Mouse (Mus musculus) ES-E14 (cell line): ENCODE results near the gene Ackr1.

ENCODE experiments used
- CHD2 ChIP-seq: IDR thresholded peaks from 2 replicates; pipeline ENCODE4 v1.6.1; 2014; ENCODE audit warnings: mild to moderate bottlenecking, low read depth, low read length, inconsistent platforms
- HCFC1 ChIP-seq: IDR thresholded peaks from 2 replicates; pipeline ENCODE4 v1.6.1; 2012; ENCODE audit warnings: low read length, inconsistent platforms, borderline replicate concordance; ENCODE audit not compliant: insufficient read depth
- MAFK ChIP-seq: IDR thresholded peaks from 2 replicates; pipeline ENCODE4 v1.6.1; 2014; ENCODE audit warnings: mild to moderate bottlenecking, low read depth, low read length, inconsistent platforms; ENCODE audit not compliant: insufficient read depth
- ZNF384 ChIP-seq: IDR thresholded peaks from 2 replicates; pipeline ENCODE4 v1.6.1; 2012; ENCODE audit warnings: low read depth, low read length, inconsistent platforms

GRCm38 (mm10) chr1:173339543-173339942, 6.0 kb upstream of the Ackr1 start:
- TF ChIP-seq CHD2 (no peak), HCFC1 (no peak), ZNF384 (no peak), MAFK (no peak)
